Mouse (Mus musculus): ENCODE measurements at regions not wholly inside any gene's neighbourhood (a gene's known extent, or its start where the extent isn't known, plus 50 kb on each side); places are given as distances from the start of the nearest gene placed in this dataset.

- no peak for DNase-seq
These were observed 74.5 kb upstream of the Zfp618 start for GRCm38 (mm10) chr4:62890588-62891580.

GRCm38 (mm10) chr4:62912891-62913290, 52.5 kb upstream of the Zfp618 start:
- DNase-seq = no peak
